Mouse (Mus musculus) stomach, embryonic 16.5 days (tissue): Measurements from ENCODE around the gene Mat2b. TPM values are rescaled to one million over a fixed set of nuclear protein-coding genes. Genes with fewer than 3 reads are reported as not detected.
A peak's percentile ranks its signal among the peaks of the same experiment; 100 is the strongest.

ENCODE experiments used
- ATAC-seq: fragments of 200-750 bp; cut with Nextera tagmentation; 2 replicates; pipeline ENCODE4 v1.8.0; 2017; ENCODE audit warnings: moderate number of reproducible peaks, moderate TSS enrichment; ENCODE audit not compliant: insufficient read depth, low FRiP score
- H3K27ac ChIP-seq: fragments of 300-500 bp; sonication (generic); 2 replicates; pipeline ENCODE4 v1.5.1; 2014; ENCODE audit warnings: low read length
- H3K27me3 ChIP-seq: fragments of 300-500 bp; sonication (generic); 2 replicates; pipeline ENCODE4 v1.6.1; 2014; ENCODE audit warnings: low read length, control low read depth, mixed read lengths; ENCODE audit not compliant: control insufficient read depth, insufficient read depth
- H3K36me3 ChIP-seq: fragments of 300-500 bp; sonication (generic); 2 replicates; pipeline ENCODE4 v1.6.1; 2014; ENCODE audit warnings: low read length; ENCODE audit not compliant: control insufficient read depth, insufficient read depth
- H3K4me1 ChIP-seq: fragments of 300-500 bp; sonication (generic); 2 replicates; pipeline ENCODE4 v1.6.1; 2014; ENCODE audit warnings: low read length, control low read depth, mixed read lengths; ENCODE audit not compliant: control insufficient read depth, insufficient read depth
- H3K4me2 ChIP-seq: fragments of 300-500 bp; sonication (generic); 2 replicates; pipeline ENCODE4 v1.6.1; 2014; ENCODE audit warnings: low read depth, low read length, mixed read lengths
- H3K4me3 ChIP-seq: fragments of 300-500 bp; sonication (generic); replicated peaks from 2 replicates; pipeline ENCODE4 v1.5.1; 2014; ENCODE audit warnings: mild to moderate bottlenecking, low read length
- H3K9ac ChIP-seq: fragments of 300-500 bp; sonication (generic); 2 replicates; pipeline ENCODE4 v1.6.1; 2014; ENCODE audit warnings: low read length
- H3K9me3 ChIP-seq: fragments of 300-500 bp; sonication (generic); replicated peaks from 2 replicates; pipeline ENCODE4 v1.6.1; 2016; ENCODE audit warnings: low read length, control low read depth; ENCODE audit not compliant: control insufficient read depth
- WGBS: fragments of 180-500 bp; shearing (Covaris S2); extraction: QIAGEN DNeasy Blood & Tissue Kit; methylation state at CpG from one replicate; pipeline ENCODE4 v1.1.7; 2014; 5-methylcytosine and 5-hydroxymethylcytosine counted together
- polyA plus RNA-seq: library from polyadenylated mRNA; unstranded; fragments of >200 nt; fragmentation: Nextera tagmentation; extraction: Ambion mirVana; gene quantifications from 2 replicates; pipeline ENCODE4 v1.2.1, GENCODE M21; 2015

Gene Mat2b
- polyA plus RNA-seq: 94.3 and 96.9 TPM in 2 replicates

- H3K9me3 ChIP-seq: no peaks in the 10 kb centered on the region
- peaks cover 15% of the 10 kb centered on the region for H3K4me1 ChIP-seq
- no peak for ATAC-seq
- H3K27ac ChIP-seq: peak within 1 kb of the TSS; percentile 98
- 84% methylated on average over 9 of the region's 9 CpGs for WGBS
- H3K4me2 ChIP-seq: peak within 1 kb of the TSS; percentile 82
- H3K4me3 ChIP-seq: peak within 1 kb of the TSS; percentile 85
- H3K36me3 ChIP-seq: peaks cover 4% of the 10 kb centered on the region; the same call in 1 of the 2 replicates
- no peaks in the 10 kb centered on the region for H3K27me3 ChIP-seq
- H3K9ac ChIP-seq: peak within 1 kb of the TSS; percentile 81
Measured at GRCm38 (mm10) chr11:40695103-40695502, at the start of gene Mat2b. Gene Mat2b (minus strand): TSS chr11:40695203.

- Histone ChIP-seq H3K9me3 (no peaks in the 10 kb centered on the region), H3K36me3 (no peaks in the 10 kb centered on the region; the same call in 1 of the 2 replicates), H3K4me2 (no peak overlapping the region), H3K4me1 (no peaks in the 10 kb centered on the region), H3K4me3 (no peak overlapping the region), H3K9ac (no peak overlapping the region), H3K27ac (no peak overlapping the region), H3K27me3 (no peaks in the 10 kb centered on the region)
- no peak for ATAC-seq
- WGBS: 76% methylated on average over 3 of the region's 3 CpGs
Measured at GRCm38 (mm10) chr11:40744348-40744747, 49.3 kb upstream of the Mat2b start.

GRCm38 (mm10) chr11:40741605-40742262 lies 46.7 kb upstream of the Mat2b start:
- Histone ChIP-seq H3K4me2 (no peak overlapping the region), H3K9me3 (no peaks in the 10 kb centered on the region), H3K27me3 (no peaks in the 10 kb centered on the region), H3K27ac (no peak overlapping the region), H3K4me3 (no peak overlapping the region), H3K4me1 (no peaks in the 10 kb centered on the region), H3K36me3 (peaks cover 8% of the 10 kb centered on the region), H3K9ac (no peak overlapping the region)
- ATAC-seq: no peak
- WGBS: 91% methylated on average over 12 of the region's 12 CpGs

- H3K27me3 ChIP-seq: no peaks in the 10 kb centered on the region
- no peak overlapping the region for H3K9ac ChIP-seq
- no peak overlapping the region for H3K4me2 ChIP-seq
- no peak overlapping the region for H3K27ac ChIP-seq
- no peaks in the 10 kb centered on the region for H3K9me3 ChIP-seq
- H3K4me3 ChIP-seq: no peak overlapping the region
- H3K4me1 ChIP-seq: peaks cover 10% of the 10 kb centered on the region
- WGBS: 92% methylated on average over 3 of the region's 3 CpGs
- H3K36me3 ChIP-seq: peaks cover 9% of the 10 kb centered on the region
- no peak for ATAC-seq
Measured at GRCm38 (mm10) chr11:40737369-40737768, 42.4 kb upstream of the Mat2b start.

- WGBS: 3% methylated on average over 11 of the region's 11 CpGs
- Histone ChIP-seq H3K36me3 (peaks cover 9% of the 10 kb centered on the region), H3K4me3 (peak overlapping the region; percentile 71), H3K27me3 (no peaks in the 10 kb centered on the region), H3K9me3 (no peaks in the 10 kb centered on the region), H3K4me2 (peak overlapping the region; percentile 88), H3K27ac (0 out of 2 replicates have a peak overlapping the region, but pooled peaks have one; percentile 69), H3K4me1 (peaks cover 17% of the 10 kb centered on the region), H3K9ac (peak overlapping the region; percentile 91)
- ATAC-seq: no peak
Measured at GRCm38 (mm10) chr11:40734251-40734752, 39.3 kb upstream of the Mat2b start.

GRCm38 (mm10) chr11:40733339-40734174 lies 38.6 kb upstream of the Mat2b start, which contains the start of the genes Hmmr and Nudcd2:
Gene Hmmr (minus strand): TSS chr11:40733422.
Gene Nudcd2 (plus strand): TSS chr11:40733667.
- peaks cover 17% of the 10 kb centered on the region for H3K4me1 ChIP-seq
- H3K27me3 ChIP-seq: no peaks in the 10 kb centered on the region
- H3K9ac ChIP-seq: peak within 1 kb of the TSS; percentile 91
- H3K4me3 ChIP-seq: peak within 1 kb of the TSS; percentile 71
- H3K27ac ChIP-seq: peak within 1 kb of the TSS; percentile 69
- WGBS: under 1% methylated on average over 52 of the region's 52 CpGs
- peaks cover 9% of the 10 kb centered on the region for H3K36me3 ChIP-seq
- H3K4me2 ChIP-seq: peak within 1 kb of the TSS; percentile 88
- H3K9me3 ChIP-seq: no peaks in the 10 kb centered on the region
- ATAC-seq: peak; percentile 99

GRCm38 (mm10) chr11:40732997-40733338 lies 38.0 kb upstream of the Mat2b start:
- H3K4me1 ChIP-seq: peaks cover 17% of the 10 kb centered on the region

GRCm38 (mm10) chr11:40718324-40718723 lies 23.3 kb upstream of the Mat2b start:
- Histone ChIP-seq H3K27me3 (no peaks in the 10 kb centered on the region), H3K9me3 (no peaks in the 10 kb centered on the region), H3K4me2 (no peak overlapping the region), H3K9ac (no peak overlapping the region), H3K4me3 (no peak overlapping the region), H3K4me1 (no peaks in the 10 kb centered on the region), H3K27ac (no peak overlapping the region), H3K36me3 (peaks cover 22% of the 10 kb centered on the region)
- no peak for ATAC-seq

More at GRCm38 (mm10) chr11:40732997-40733338, 38.0 kb upstream of the Mat2b start:
- peak overlapping the region; percentile 71 for H3K4me3 ChIP-seq
- H3K27ac ChIP-seq: peak overlapping the region; percentile 47; the same call in 1 of the 2 replicates
- H3K4me2 ChIP-seq: peak overlapping the region; percentile 86
- peak; percentile 8; the same call in 1 of the 2 replicates for ATAC-seq
- peaks cover 9% of the 10 kb centered on the region for H3K36me3 ChIP-seq
- H3K9ac ChIP-seq: peak overlapping the region; percentile 76
- no peaks in the 10 kb centered on the region for H3K27me3 ChIP-seq
- no peaks in the 10 kb centered on the region for H3K9me3 ChIP-seq
- WGBS: 1% methylated on average over 14 of the region's 14 CpGs

- H3K9me3 ChIP-seq: no peaks in the 10 kb centered on the region
- H3K4me3 ChIP-seq: no peak overlapping the region
- H3K36me3 ChIP-seq: peaks cover 19% of the 10 kb centered on the region
- ATAC-seq: no peak
- no peaks in the 10 kb centered on the region for H3K4me1 ChIP-seq
- no peak overlapping the region for H3K27ac ChIP-seq
- no peaks in the 10 kb centered on the region for H3K27me3 ChIP-seq
- H3K9ac ChIP-seq: no peak overlapping the region
- 93% methylated on average over 5 of the region's 5 CpGs for WGBS
- no peak overlapping the region for H3K4me2 ChIP-seq
Measured at GRCm38 (mm10) chr11:40715524-40715923, 20.5 kb upstream of the Mat2b start.
